Mouse (Mus musculus): ENCODE measurements around the gene Ppcdc. TPM values are rescaled to one million over a fixed set of nuclear protein-coding genes. Genes with fewer than 3 reads are reported as not detected.

Gene Ppcdc
- total RNA-seq, 2 experiments from 2014 or later: 7.8 to 8.7 TPM

- no peak for DNase-seq (ENCODE audit: low spot score)
- intact Hi-C loops (cut with DNase I): no loop called here
These were observed 50.8 kb downstream of the Ppcdc start for GRCm38 (mm10) chr9:57389131-57389530.

GRCm38 (mm10) chr9:57386926-57387325, 53.0 kb downstream of the Ppcdc start:
- DNase-seq (ENCODE audit: low spot score): no peak
- intact Hi-C loops (cut with DNase I): no loop called here

GRCm38 (mm10) chr9:57384621-57385020, 55.3 kb downstream of the Ppcdc start:
- DNase-seq (ENCODE audit: low spot score): no peak
- intact Hi-C loops (cut with DNase I): no loop called here

- intact Hi-C loops (cut with DNase I): no loop called here
- DNase-seq (ENCODE audit: low spot score): no peak
These were observed 78.9 kb downstream of the Ppcdc start for GRCm38 (mm10) chr9:57360999-57361398.

- DNase-seq (ENCODE audit: low spot score): no peak
- intact Hi-C loops (cut with DNase I): loop anchor here (5.0 kb wide), 1 partner anchor 97 kb away; no protein-coding TSS in a partner anchor
These were observed 85.3 kb downstream of the Ppcdc start for GRCm38 (mm10) chr9:57354377-57355183.

GRCm38 (mm10) chr9:57351277-57351676, 88.6 kb downstream of the Ppcdc start:
- no peak for DNase-seq (ENCODE audit: low spot score)
- intact Hi-C loops (cut with DNase I): loop anchor here (5.0 kb wide), 1 partner anchor 94 kb away; no protein-coding TSS in a partner anchor

GRCm38 (mm10) chr9:57345902-57346301, 94.0 kb downstream of the Ppcdc start:
- intact Hi-C loops (cut with DNase I): no loop called here
- DNase-seq (ENCODE audit: low spot score): no peak

GRCm38 (mm10) chr9:57343752-57344151, 96.2 kb downstream of the Ppcdc start:
- intact Hi-C loops (cut with DNase I): no loop called here
- DNase-seq (ENCODE audit: low spot score): no peak

- no peak for DNase-seq (ENCODE audit: low spot score)
- intact Hi-C loops (cut with DNase I): no loop called here
These were observed 96.9 kb downstream of the Ppcdc start for GRCm38 (mm10) chr9:57342906-57343474.

- intact Hi-C loops (cut with DNase I): no loop called here
- no peak for DNase-seq (ENCODE audit: low spot score)
These were observed 97.7 kb downstream of the Ppcdc start for GRCm38 (mm10) chr9:57342186-57342585.

- intact Hi-C loops (cut with DNase I): no loop called here
- DNase-seq (ENCODE audit: low spot score): no peak
These were observed 99.6 kb downstream of the Ppcdc start for GRCm38 (mm10) chr9:57340361-57340760.

- intact Hi-C loops (cut with DNase I): no loop called here
- no peak for DNase-seq (ENCODE audit: low spot score)
These were observed 100.2 kb downstream of the Ppcdc start for GRCm38 (mm10) chr9:57339577-57340210.

GRCm38 (mm10) chr9:57338706-57339105, 101.2 kb downstream of the Ppcdc start:
- no peak for DNase-seq (ENCODE audit: low spot score)
- intact Hi-C loops (cut with DNase I): no loop called here

Other genes with a start within 250 kb of the Ppcdc start
- gene Trcg1, start 203.6 kb downstream of the Ppcdc start, total RNA-seq (2021): not detected
- gene 1700017B05Rik, start 177.5 kb downstream of the Ppcdc start, total RNA-seq (2021): 10 to 100 TPM; 11.0 to 11.5 TPM
- gene Scamp5, start 27.9 kb upstream of the Ppcdc start, total RNA-seq (2021): 1 to 10 TPM; 4.9 to 5.1 TPM
- gene Rpp25, start 63.9 kb upstream of the Ppcdc start, total RNA-seq (2021): 1 to 10 TPM; 1.6 to 2.3 TPM
- 1,000 to 10,000 TPM; 2,545 to 2,748 TPM for gene Cox5a, start 81.2 kb upstream of the Ppcdc start, total RNA-seq (2021)
- gene Fam219b, start 97.4 kb upstream of the Ppcdc start, total RNA-seq (2021): 1 to 10 TPM; 6.7 to 9.3 TPM
- 100 to 1,000 TPM; 160 to 162 TPM for gene Mpi, start 112.6 kb upstream of the Ppcdc start, total RNA-seq (2021)
- gene Scamp2, start 120.8 kb upstream of the Ppcdc start, total RNA-seq (2021): 10 to 100 TPM; 24.6 to 24.8 TPM
- 1 to 10 TPM; 6.8 to 8.9 TPM for gene Ulk3, start 149.3 kb upstream of the Ppcdc start, total RNA-seq (2021)
- gene Cplx3, start 166.2 kb upstream of the Ppcdc start, total RNA-seq (2021): not detected
- not detected for gene Lman1l, start 180.7 kb upstream of the Ppcdc start, total RNA-seq (2021)
- 10 to 100 TPM; 23.5 to 27.4 TPM for gene Csk, start 213.5 kb upstream of the Ppcdc start, total RNA-seq (2021)
- not detected for gene Cyp1a2, start 243.6 kb upstream of the Ppcdc start, total RNA-seq (2021)
- gene Cyp1a1, start 247.8 kb upstream of the Ppcdc start, total RNA-seq (2021): under 1 TPM in 1 of 2 experiments, not detected in 1; 0.08 TPM